Mouse (Mus musculus): ENCODE measurements around the gene Asb1. TPM values are rescaled to one million over a fixed set of nuclear protein-coding genes. Genes with fewer than 3 reads are reported as not detected.

The Asb1 gene
- total and polyA plus RNA-seq, 2 experiments from 2014 or later, result 8.6 to 29.3 TPM

- peaks cover 53% of the 10 kb centered on the region for H3K36me3 ChIP-seq (ENCODE audit: insufficient read depth, low read length)
- DNase-seq (ENCODE audit: low spot score) (no peak), ATAC-seq (ENCODE audit: low FRiP score) (no peak)
- no peak for TF ChIP-seq CTCF (IDR thresholded peaks at IDR 0.05)
- no peak overlapping the region for H3K27ac ChIP-seq (ENCODE audit: low read depth, low read length)
- H3K4me2 ChIP-seq (ENCODE audit: low read depth, low read length, poor library complexity, severe bottlenecking), result no peak overlapping the region
- H3K27me3 ChIP-seq (ENCODE audit: insufficient read depth, low read length), result no peaks in the 10 kb centered on the region
- H3K4me1 ChIP-seq (ENCODE audit: insufficient read depth, low read length), result no peaks in the 10 kb centered on the region
- no peak overlapping the region for H3K9ac ChIP-seq (replicated peaks; ENCODE audit: low read length, poor library complexity, severe bottlenecking)
- no peak overlapping the region for H3K4me3 ChIP-seq (ENCODE audit: low read depth, low read length)
- no peaks in the 10 kb centered on the region for H3K9me3 ChIP-seq (ENCODE audit: low read length)
- 89% methylated on average over 3 of the region's 3 CpGs for WGBS
Measured at GRCm38 (mm10) chr1:91504615-91505014, 35.7 kb upstream of the Asb1 start.

GRCm38 (mm10) chr1:91514916-91515315, 25.4 kb upstream of the Asb1 start:
- peak; percentile 45 for TF ChIP-seq CTCF (IDR thresholded peaks at IDR 0.05)
- no peak overlapping the region for H3K27ac ChIP-seq (ENCODE audit: low read depth, low read length)
- peaks cover 40% of the 10 kb centered on the region for H3K36me3 ChIP-seq (ENCODE audit: insufficient read depth, low read length)
- ATAC-seq (ENCODE audit: low FRiP score), result no peak
- no peak overlapping the region for H3K9ac ChIP-seq (replicated peaks; ENCODE audit: low read length, poor library complexity, severe bottlenecking)
- no peaks in the 10 kb centered on the region for H3K4me1 ChIP-seq (ENCODE audit: insufficient read depth, low read length)
- H3K4me3 ChIP-seq (ENCODE audit: low read depth, low read length), result no peak overlapping the region
- H3K27me3 ChIP-seq (ENCODE audit: insufficient read depth, low read length), result no peaks in the 10 kb centered on the region
- WGBS, result 78% methylated on average over 11 of the region's 11 CpGs
- H3K4me2 ChIP-seq (ENCODE audit: low read depth, low read length, poor library complexity, severe bottlenecking), result no peak overlapping the region
- DNase-seq (ENCODE audit: low spot score), result peak; percentile 32
- H3K9me3 ChIP-seq (ENCODE audit: low read length), result no peaks in the 10 kb centered on the region

- 94% methylated on average over 6 of the region's 6 CpGs for WGBS
- H3K27ac ChIP-seq (ENCODE audit: low read depth, low read length), result no peak overlapping the region
- H3K36me3 ChIP-seq (ENCODE audit: insufficient read depth, low read length), result peaks cover 44% of the 10 kb centered on the region
- no peaks in the 10 kb centered on the region for H3K9me3 ChIP-seq (ENCODE audit: low read length)
- no peak overlapping the region for H3K4me2 ChIP-seq (ENCODE audit: low read depth, low read length, poor library complexity, severe bottlenecking)
- no peak for TF ChIP-seq CTCF (IDR thresholded peaks at IDR 0.05)
- DNase-seq (ENCODE audit: low spot score), result no peak
- H3K9ac ChIP-seq (replicated peaks; ENCODE audit: low read length, poor library complexity, severe bottlenecking), result no peak overlapping the region
- ATAC-seq (ENCODE audit: low FRiP score), result no peak
- H3K4me1 ChIP-seq (ENCODE audit: insufficient read depth, low read length), result no peaks in the 10 kb centered on the region
- H3K4me3 ChIP-seq (ENCODE audit: low read depth, low read length), result no peak overlapping the region
- H3K27me3 ChIP-seq (ENCODE audit: insufficient read depth, low read length), result no peaks in the 10 kb centered on the region
Measured at GRCm38 (mm10) chr1:91515642-91516041, 24.7 kb upstream of the Asb1 start.

- 13% methylated on average over 10 of the region's 10 CpGs for WGBS
- Histone ChIP-seq H3K27ac (ENCODE audit: low read depth, low read length) (no peak overlapping the region), H3K36me3 (ENCODE audit: insufficient read depth, low read length) (peaks cover 62% of the 10 kb centered on the region), H3K4me2 (ENCODE audit: low read depth, low read length, poor library complexity, severe bottlenecking) (no peak overlapping the region), H3K4me3 (ENCODE audit: low read depth, low read length) (no peak overlapping the region), H3K9ac (replicated peaks; ENCODE audit: low read length, poor library complexity, severe bottlenecking) (no peak overlapping the region), H3K27me3 (ENCODE audit: insufficient read depth, low read length) (no peaks in the 10 kb centered on the region), H3K9me3 (ENCODE audit: low read length) (no peaks in the 10 kb centered on the region), H3K4me1 (ENCODE audit: insufficient read depth, low read length) (no peaks in the 10 kb centered on the region)
- peak; percentile 95 for TF ChIP-seq CTCF (IDR thresholded peaks at IDR 0.05)
- ATAC-seq (ENCODE audit: low FRiP score), result peak; percentile 80
- peak; percentile 84 for DNase-seq (ENCODE audit: low spot score)
Measured at GRCm38 (mm10) chr1:91523759-91524158, 16.6 kb upstream of the Asb1 start.

- Histone ChIP-seq H3K27ac (ENCODE audit: low read depth, low read length) (no peak overlapping the region), H3K36me3 (ENCODE audit: insufficient read depth, low read length) (peaks cover 48% of the 10 kb centered on the region), H3K9me3 (ENCODE audit: low read length) (no peaks in the 10 kb centered on the region), H3K27me3 (ENCODE audit: insufficient read depth, low read length) (no peaks in the 10 kb centered on the region), H3K9ac (replicated peaks; ENCODE audit: low read length, poor library complexity, severe bottlenecking) (no peak overlapping the region), H3K4me3 (ENCODE audit: low read depth, low read length) (no peak overlapping the region), H3K4me2 (ENCODE audit: low read depth, low read length, poor library complexity, severe bottlenecking) (no peak overlapping the region), H3K4me1 (ENCODE audit: insufficient read depth, low read length) (no peaks in the 10 kb centered on the region)
- 74% methylated on average over 14 of the region's 14 CpGs for WGBS
- DNase-seq (ENCODE audit: low spot score) (peak; percentile 77), ATAC-seq (ENCODE audit: low FRiP score) (peak; percentile 71; the same call in 1 of the 2 replicates)
- TF ChIP-seq CTCF (IDR thresholded peaks at IDR 0.05), result no peak
Measured at GRCm38 (mm10) chr1:91525838-91526237, 14.5 kb upstream of the Asb1 start.

- Histone ChIP-seq H3K36me3 (ENCODE audit: insufficient read depth, low read length) (peaks cover 26% of the 10 kb centered on the region), H3K4me2 (ENCODE audit: low read depth, low read length, poor library complexity, severe bottlenecking) (no peak overlapping the region), H3K27me3 (ENCODE audit: insufficient read depth, low read length) (no peaks in the 10 kb centered on the region), H3K4me3 (ENCODE audit: low read depth, low read length) (no peak overlapping the region), H3K9ac (replicated peaks; ENCODE audit: low read length, poor library complexity, severe bottlenecking) (no peak overlapping the region), H3K27ac (ENCODE audit: low read depth, low read length) (no peak overlapping the region), H3K9me3 (ENCODE audit: low read length) (no peaks in the 10 kb centered on the region), H3K4me1 (ENCODE audit: insufficient read depth, low read length) (no peaks in the 10 kb centered on the region)
- ATAC-seq (ENCODE audit: low FRiP score) (no peak), DNase-seq (ENCODE audit: low spot score) (no peak)
- 91% methylated on average over 9 of the region's 9 CpGs for WGBS
- TF ChIP-seq CTCF (IDR thresholded peaks at IDR 0.05), result no peak
Measured at GRCm38 (mm10) chr1:91530166-91530565, 10.2 kb upstream of the Asb1 start.
